Mouse (Mus musculus): Measurements from ENCODE around the gene Tln2. TPM values are rescaled to one million over a fixed set of nuclear protein-coding genes. Genes with fewer than 3 reads are reported as not detected.

Gene Tln2
- total RNA-seq, 4 experiments from 2014 or later, result 70.6 to 93.7 (median 76.7) TPM

DNA sequence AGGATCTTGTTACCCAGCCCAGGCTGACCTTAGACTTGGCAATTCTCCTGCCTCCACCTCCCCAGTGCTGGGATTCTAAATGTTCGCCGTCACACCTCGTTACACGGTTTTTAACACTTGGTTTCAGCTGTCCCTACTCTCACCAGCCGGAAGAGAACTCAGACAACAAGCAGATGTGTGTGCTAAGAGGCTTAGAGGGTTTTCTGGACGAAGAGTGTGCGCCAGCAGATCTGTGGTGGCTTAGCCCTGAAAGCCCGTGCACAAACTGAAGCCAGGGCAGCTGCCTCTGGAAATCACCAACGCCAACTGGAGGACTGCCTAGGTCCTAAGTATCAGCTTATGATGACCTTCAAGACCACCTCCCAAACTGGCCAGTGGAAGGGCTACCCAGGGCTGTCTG lies 341.5 kb downstream of the Tln2 start:
- no peak for DNase-seq (ENCODE audit: low spot score in 2 of 2)

DNA sequence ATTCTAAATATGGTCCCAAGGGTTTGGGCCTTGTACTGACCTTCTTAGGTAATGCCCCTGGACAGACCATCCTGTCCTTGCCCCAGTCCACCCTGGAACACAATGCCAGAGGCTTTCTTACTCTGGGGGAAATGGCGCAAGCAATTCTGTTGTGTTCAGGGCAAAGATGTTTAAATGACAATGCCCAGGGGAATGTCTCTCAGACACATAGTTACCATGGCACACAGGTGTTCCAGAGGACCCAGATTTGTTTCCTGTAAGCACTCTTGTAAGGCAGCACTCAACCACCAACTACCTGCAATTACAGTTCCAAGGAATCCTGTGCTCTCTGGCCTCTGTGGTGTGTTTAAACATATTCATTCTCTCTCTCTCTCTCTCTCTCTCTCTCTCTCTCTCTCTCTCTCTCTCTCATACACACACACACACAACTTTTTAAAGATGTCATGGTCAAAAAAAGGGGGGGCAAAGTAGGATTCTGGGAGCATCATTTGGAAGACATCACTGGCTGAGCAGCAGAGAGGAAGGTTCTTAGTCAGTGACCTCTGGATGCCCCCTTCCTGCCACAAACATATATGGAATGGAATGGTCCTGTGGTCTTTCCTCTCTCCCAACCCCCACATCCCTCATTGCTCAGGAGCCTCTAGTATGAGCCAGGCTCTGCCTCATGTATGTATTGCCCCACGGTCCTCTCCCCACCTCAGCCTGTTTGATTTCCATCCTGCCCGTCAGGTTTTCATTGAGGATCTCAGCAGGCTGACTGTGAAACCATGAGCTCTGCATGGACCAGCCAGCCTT lies 345.1 kb downstream of the Tln2 start:
- no peak for DNase-seq (ENCODE audit: low spot score in 2 of 2)

DNA sequence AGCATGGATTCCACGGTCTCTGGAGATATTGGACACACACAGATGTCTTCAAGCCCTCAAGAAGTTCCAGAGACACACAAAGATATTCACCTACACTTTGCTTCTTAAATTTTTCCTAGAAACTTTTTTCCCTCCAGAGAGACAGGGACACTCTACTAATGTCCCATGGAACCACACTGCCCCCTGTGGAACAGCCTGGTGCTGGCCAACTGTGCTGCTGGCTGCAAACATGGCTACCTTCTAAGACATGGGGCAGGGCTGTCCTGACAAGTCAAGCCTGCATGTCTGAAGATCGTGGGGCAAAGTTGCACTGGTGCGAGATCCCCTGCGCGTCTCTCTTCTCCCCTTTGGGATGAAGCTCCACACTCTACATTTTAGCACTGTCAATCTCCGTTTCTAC lies 346.2 kb downstream of the Tln2 start:
- peak; percentile 66 to 72 for DNase-seq (ENCODE audit: low spot score in 2 of 2)

GRCm38 (mm10) chr9:67211220-67211619 lies 348.3 kb downstream of the Tln2 start:
- DNase-seq (ENCODE audit: low spot score in 2 of 2), result no peak

DNA sequence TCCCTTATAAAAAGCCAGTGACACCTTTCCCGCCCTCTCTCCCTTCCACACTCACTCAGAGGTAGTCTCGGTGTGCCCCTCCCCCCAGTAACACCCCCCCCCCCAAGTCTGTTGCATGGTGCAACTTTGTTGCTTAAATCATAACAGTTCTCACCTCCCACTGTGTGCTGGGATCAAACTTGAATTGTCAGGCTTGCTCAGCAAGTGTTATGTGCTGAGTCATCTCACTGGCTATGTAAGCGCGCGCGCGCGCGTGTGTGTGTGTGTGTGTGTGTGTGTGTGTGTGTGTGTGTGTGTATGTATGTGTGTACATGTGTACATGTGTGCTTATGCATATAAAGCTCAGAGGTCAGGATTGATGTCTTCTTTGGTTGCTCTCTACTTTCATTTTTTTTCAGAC lies 350.1 kb downstream of the Tln2 start:
- DNase-seq (ENCODE audit: low spot score in 2 of 2), result no peak

- no peak for DNase-seq (ENCODE audit: low spot score in 2 of 2)
Measured at GRCm38 (mm10) chr9:67208420-67208819, 351.1 kb downstream of the Tln2 start.

DNA sequence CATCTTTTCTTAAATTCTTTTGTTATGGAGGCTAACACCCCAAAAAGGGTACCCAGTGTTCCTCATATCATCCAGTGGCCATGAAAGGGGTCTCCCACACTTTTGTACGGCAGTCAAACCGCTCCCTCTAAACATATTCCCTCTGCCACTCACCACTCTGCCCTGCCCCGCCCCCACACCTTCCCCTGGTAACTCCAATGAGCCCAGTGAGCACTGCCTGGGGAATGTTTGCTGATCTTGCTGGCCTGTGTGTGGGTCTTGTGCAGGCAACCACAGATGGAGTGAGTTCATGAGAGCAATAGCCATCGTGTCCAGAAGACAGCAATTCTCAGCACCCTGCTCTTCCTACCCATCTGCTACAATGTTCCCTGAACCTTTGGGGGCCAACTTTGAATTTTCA lies 354.3 kb downstream of the Tln2 start:
- no peak for DNase-seq (ENCODE audit: low spot score in 2 of 2)

DNA sequence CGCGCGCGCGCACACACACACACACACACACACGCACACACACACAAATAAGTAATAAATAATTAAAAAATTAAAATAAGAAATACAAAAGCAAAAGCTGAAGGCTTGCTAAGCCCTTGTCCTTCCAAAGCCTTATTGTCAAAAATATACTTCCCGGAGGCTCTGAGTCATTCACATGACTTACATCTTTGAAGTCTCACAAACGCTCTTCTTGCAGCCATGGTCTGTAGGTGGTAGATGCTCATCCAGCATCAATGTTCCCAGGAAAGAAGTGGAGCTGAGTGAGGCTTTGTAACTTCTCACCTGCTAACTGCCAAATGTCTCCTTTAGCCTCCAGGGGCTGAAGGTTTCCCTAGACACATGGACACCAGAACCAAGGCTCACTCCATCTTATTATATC lies 362.9 kb downstream of the Tln2 start:
- DNase-seq (ENCODE audit: low spot score in 2 of 2), result no peak

DNA sequence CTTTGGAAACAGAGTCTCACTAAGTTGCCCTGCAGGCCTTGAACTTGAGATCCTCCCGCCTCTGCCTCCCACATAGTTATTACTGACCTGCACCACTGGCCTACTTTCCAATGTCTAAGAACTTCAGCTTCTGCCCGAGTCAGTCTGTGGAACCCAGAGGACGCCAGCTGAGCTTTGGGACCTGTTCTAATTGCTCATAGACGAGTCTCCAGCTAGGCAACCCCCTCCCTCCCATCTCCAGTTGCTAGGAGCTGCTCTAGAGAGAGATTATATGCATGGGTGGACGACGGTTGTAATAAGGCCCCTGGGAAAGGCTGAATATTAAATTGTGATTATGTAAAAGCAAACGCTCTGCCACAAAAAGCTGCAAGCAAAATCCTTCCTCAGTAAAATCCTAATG lies 364.2 kb downstream of the Tln2 start:
- no peak for DNase-seq (ENCODE audit: low spot score in 2 of 2)

DNA sequence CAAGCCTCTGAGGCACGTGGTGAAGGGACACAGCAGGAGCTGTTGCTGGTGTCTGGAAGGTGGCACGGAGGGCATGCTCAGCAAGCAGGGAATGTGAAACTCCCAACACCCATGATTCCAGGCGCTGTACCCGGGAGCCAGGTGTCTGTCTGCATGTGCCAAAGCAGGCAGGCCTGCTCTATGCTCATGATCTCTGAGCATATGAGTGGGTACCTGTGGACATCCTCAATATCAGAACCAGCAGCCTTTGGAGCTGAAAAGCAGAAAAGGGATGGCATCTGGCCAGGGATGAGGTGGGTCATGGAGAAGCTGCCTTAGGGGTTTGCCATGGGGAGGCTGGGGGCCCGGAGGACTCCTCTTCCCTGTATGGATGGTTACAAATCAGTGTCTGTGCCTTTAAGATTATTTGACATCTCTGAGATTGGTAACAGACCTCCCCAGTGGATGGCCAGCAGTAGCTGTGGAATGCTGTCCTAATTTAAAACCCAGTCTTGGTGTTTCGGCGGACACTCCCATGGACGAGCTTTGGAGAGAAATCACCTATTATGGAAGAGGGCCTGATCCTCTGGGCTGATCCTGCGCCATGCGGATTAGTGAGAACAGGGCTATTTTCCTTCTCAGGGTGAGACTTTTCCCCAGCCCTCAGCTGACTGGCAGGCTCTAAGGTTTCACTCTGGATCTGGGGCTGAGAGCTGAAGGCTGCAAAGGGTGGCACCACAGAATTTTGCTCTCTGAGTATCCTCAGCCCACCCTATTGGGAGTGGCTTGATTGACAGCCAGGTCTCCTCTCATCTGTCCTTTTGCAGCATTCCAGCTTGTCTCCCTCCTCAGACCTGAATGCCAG lies 367.8 kb downstream of the Tln2 start:
- peak; percentile 58 to 73 for DNase-seq (ENCODE audit: low spot score in 2 of 2)

DNA sequence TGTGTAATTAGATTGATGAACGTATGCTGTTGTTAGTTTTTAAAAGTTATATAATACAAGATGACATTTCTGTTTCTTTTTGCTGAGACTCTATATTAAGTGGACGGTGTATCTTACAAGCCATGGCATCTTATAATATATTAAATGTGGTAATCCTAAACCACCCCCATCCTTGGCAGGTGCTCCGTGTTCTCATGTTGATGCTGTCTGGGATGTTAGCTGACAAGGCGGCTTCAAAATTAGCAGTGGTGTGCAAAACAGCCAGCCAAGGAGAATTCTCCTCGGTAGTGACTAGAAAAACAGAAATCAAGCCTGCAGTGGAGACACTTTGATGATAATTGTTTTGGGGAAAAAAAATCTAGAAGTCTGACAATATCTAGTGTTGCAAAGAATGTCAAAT lies 371.8 kb downstream of the Tln2 start:
- peak; percentile 74 to 80 for DNase-seq (ENCODE audit: low spot score in 2 of 2)

DNA sequence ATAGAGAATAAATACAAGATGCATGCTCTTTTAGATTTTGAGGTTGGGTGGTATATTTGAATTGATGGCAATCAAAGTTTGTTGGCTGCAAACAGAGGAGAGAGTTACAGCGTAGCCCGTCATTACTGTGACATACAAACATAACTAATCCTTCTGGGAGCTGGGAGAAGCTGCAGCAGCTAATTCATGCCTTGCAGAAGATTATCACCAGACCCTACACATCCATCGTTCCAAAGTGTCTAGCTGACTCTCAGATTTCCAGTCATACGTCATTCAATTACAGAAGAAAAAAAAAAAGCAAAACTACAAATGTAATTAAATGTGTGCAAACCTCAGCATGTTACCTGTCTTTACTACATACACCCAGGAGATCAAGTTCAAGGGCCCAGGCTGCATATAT lies 372.3 kb downstream of the Tln2 start:
- no peak for DNase-seq (ENCODE audit: low spot score in 2 of 2)

- no peak for DNase-seq (ENCODE audit: low spot score in 2 of 2)
Measured at GRCm38 (mm10) chr9:67184556-67184955, 374.9 kb downstream of the Tln2 start.

DNA sequence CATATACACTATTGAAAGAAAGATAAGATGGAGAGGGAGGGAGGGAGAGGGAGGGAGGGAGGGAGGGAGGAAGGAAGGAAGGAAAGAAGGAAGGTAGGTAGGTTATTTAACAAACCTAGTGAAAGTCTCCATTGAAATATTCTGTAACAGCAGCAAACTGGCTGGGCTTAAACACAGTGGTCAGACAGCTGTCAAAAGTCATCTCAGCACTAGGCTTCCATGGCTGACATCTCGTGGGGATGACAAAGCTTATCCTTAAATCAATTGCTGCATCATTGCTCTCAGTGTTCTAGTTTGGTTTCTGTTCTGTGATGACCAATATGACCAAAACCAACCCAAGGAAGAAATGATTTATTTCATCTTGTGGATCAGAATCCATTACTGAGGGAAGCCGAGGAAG lies 376.0 kb downstream of the Tln2 start:
- no peak for DNase-seq (ENCODE audit: low spot score in 2 of 2)

DNA sequence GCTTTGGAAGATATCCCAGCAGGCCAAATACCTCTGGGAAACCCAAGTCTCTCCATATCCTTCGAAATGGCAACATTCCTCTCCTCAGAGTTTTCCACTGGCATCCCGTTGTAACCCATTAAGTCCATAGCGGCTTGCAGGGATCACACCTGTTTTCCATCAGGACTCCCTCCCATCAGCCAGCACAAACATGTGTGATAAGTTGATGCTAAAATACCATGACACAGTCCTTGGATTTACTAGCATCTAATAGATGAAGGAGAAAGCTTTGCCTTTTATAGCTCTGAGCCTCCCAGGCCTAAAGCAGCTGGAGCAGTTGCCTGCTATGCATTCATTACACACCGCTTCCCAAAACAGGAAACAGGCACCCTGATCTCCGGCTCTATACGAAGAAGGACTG lies 377.5 kb downstream of the Tln2 start:
- DNase-seq (ENCODE audit: low spot score in 2 of 2), result no peak

DNA sequence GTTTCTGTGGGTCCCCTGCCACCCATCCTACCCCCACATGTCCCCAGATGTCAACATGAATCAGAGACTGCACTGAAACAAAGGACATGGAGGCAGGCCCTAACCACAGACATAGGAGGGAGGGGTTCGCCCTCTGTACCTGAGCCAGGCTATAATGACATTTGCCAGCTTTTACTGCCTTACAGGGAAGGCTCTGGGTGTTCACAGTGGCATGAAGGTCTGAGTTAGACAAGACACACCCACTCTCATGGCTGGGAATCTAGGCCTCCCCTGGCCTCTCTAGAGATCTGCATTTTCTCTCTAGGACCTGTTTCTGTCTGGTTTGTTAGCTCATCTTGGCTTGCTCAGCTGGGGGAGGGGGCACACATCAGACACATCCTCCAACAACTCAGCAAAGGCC lies 380.8 kb downstream of the Tln2 start:
- DNase-seq (ENCODE audit: low spot score in 2 of 2), result no peak

DNA sequence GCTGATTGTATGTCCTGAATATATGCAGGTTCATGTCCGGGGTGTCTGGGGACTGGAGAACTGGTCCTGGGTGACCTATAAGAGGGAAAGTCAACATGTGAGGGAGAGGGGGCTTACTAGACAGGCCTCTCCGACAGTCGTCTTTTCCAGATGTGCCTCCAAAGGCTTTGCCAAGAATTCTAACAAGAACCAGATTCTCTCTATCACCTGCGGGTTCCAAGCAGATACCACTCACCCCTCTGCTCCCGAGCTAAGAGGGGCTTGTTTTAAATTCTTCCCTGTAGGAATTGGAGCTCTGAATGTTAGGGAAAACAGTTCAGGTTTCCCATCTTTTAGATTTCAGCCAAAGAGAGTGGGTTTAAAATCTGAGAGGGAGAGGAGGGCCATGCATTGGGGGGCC lies 381.3 kb downstream of the Tln2 start:
- no peak for DNase-seq (ENCODE audit: low spot score in 2 of 2)

DNA sequence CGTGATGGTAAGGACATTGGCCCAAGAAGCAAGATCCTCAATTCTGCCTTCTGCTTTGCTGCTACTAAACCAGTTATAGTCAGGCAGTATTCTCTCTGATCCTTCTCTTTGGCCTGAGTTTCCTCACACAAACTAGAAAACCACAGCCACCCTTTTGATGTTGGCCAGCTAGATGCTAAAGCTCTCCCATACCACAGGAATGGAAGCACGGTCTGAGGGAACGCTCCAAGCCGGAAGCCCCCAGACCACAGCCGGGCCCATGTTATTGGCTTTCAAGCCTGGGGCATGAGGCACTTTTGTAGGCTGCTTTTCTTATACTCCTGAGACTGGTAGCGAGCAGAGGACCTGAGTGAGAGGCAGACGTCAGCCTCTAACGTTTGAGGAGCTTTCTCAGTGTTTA lies 383.4 kb downstream of the Tln2 start:
- DNase-seq (ENCODE audit: low spot score in 2 of 2), result no peak

- no peak for DNase-seq (ENCODE audit: low spot score in 2 of 2)
Measured at GRCm38 (mm10) chr9:67173816-67174215, 385.7 kb downstream of the Tln2 start.

DNA sequence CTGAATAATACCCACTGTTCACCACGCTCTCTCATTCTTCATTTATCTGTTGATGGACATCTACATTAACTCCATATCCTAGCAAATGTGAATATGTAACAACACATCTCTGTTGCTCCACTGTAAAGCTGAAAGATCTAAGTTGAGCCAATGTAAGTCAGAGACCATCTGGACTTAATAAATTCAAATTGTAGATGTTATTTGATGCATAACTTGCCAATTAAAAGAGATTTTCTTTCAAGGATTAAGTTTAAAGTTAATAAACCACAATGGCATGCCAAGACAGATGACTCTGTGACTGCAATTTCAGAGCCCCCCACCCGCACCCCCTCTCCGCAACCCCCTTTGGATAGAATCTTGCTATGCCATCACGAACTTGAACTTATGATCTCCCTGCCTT lies 386.3 kb downstream of the Tln2 start:
- DNase-seq (ENCODE audit: low spot score in 2 of 2), result no peak

DNA sequence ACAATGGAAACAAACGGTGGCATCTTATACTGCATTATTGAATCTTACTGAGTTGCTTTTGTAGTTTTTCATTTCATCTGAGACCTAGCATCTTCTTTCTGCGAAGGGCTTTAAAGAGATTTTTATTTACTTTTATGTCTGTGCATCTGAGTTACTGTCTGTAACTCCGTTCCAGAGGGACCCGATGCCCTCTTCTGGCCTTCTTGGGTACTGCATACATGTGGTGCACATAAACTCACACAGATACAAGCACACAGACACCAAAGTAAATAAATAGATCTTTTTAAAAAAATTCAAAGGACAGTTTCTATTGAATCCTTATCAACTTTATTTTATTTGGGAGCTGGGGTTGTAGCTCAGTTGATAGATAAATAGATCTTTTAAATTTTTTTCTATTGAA lies 388.1 kb downstream of the Tln2 start:
- no peak for DNase-seq (ENCODE audit: low spot score in 2 of 2)

GRCm38 (mm10) chr9:67170759-67171158 lies 388.7 kb downstream of the Tln2 start:
- no peak for DNase-seq (ENCODE audit: low spot score in 2 of 2)

DNA sequence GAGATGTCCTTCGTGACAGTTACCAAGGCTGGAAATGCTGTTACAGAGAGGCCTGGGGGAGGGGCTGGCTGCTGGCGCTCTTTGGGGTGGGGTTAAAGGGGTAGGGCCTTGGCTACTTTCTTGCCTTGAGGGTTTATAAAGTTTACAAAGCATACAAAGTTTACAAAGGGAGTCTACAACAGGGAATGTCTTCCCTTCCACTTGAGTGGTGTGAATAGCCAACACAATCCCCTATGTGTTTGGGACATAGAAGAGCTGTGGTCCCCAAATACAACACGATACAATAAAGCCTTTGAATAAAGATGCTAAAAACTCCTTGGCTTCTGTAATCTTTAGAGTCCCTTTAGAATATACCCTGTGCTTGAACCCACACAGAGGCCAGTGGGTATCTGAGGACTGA lies 389.5 kb downstream of the Tln2 start:
- no peak for DNase-seq (ENCODE audit: low spot score in 2 of 2)

Measured in gastrocnemius, adult 8-10 months (tissue).